Mouse (Mus musculus) lung, postnatal 0 days (tissue): ENCODE data around the gene Slc35a2.

ENCODE experiments used
- CTCF ChIP-seq: IDR thresholded peaks from 2 replicates; pipeline ENCODE4 v1.5.1; 2016; ENCODE audit warnings: antibody characterized with exemption, mild to moderate bottlenecking
- EP300 ChIP-seq: IDR thresholded peaks from 2 replicates; pipeline ENCODE4 v1.6.1; 2016; ENCODE audit warnings: antibody characterized with exemption, mild to moderate bottlenecking, control low read depth

DNA sequence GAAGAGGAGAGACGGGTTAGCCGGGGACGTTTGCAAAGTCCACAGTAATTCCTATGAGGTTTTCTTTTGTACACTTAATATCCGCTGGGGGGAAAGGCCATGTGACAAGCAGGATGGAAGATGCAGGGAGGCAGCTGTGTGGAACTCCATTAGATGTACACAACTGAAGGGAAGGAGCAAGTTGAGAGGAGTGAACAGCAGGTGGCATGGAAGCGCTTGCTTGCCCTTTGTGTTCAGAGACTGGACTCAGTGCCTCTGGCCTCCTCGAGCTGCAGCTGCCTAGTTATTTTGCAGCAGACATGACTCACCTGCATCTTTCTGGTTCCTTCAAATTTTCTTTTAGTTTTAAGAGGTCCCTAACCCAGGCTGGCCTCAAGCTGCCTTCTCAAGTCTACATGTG lies 26.6 kb downstream of the Slc35a2 start:
- TF ChIP-seq CTCF (no peak), EP300 (no peak)
